In the genomic region with DNA sequence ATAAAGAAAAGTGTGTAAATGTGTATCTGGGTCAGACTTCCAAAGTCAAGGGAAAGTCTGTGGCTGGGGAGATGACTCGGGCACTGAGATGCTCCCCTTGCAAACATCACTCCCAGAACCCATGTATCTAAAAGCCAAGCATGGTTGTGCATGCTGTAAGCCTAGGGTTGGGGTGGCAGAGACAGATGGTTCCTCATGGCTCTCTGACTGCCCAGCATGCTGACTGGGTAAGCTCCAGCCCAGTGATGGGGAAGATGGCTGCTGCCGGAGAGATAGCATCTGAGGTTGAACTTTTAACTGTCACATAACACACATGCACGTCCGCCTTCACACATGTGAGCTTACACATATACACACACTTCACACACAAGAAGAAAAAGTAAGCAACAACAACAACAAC, we compare ENCODE assay signal across 19 mouse cellular contexts.
DNase-seq lines count a peak whose midpoint lies in the region; ATAC-seq lines count a peak whose summit lies in the region.
"Had no signal": no experiment of that assay in that cellular context is flagged by ENCODE, and none has a peak within 500 bp of the region (broad histone marks: within the 10 kb centered on the region; RNA-seq: fewer than 3 reads in every experiment).

No protein-coding gene starts in this region.

- DNase-seq in cerebellum, adult 9-11 months, result no peak
- DNase-seq in cerebellum, adult 9-10 months, result peak; percentile 16
- no peak for DNase-seq in cerebellum, adult 8-10 months
- peak; percentile 60 for DNase-seq in brain, adult 2 months (ENCODE audit: low read depth, low spot score)
- DNase-seq in cerebellum, postnatal 25 days, result peak; percentile 21 to 47
- DNase-seq in urinary bladder, postnatal 25 days (ENCODE audit: low spot score), result no peak
- no peak for DNase-seq in spleen, postnatal 36 days (ENCODE audit: low spot score in 2 of 2)
- DNase-seq: adrenal gland, adult 8-10 months; adrenal gland, postnatal 25 days; gastrocnemius, postnatal 10 days; gastrocnemius, postnatal 36 days; heart, postnatal 36 days; kidney, adult 11 months had no signal

- peak; percentile 60; the same call in 1 of the 2 replicates for ATAC-seq in cerebellum, adult (ENCODE audit: insufficient number of reproducible peaks, low FRiP score, low TSS enrichment)
- ATAC-seq: activated CD4-positive, CD25-positive, alpha-beta regulatory T cell, adult 4 months; forebrain, embryonic 13.5 days; forebrain, embryonic 16.5 days; hindbrain, embryonic 16.5 days; intestine, embryonic 15.5 days had no signal

Comparison
In these comparisons a context has a peak if more than half of its experiments do, and no peak if none do; other contexts are left out.
1. DNase-seq: peak in cerebellum, adult 9-10 months (single experiment), brain, adult 2 months (single experiment) and cerebellum, postnatal 25 days (2 of 2); none in cerebellum, adult 9-11 months (single experiment), cerebellum, adult 8-10 months (single experiment), urinary bladder, postnatal 25 days (single experiment) and spleen, postnatal 36 days (0 of 2).